Mouse (Mus musculus): ENCODE measurements around the gene Slc9a8. TPM values are rescaled to one million over a fixed set of nuclear protein-coding genes. Genes with fewer than 3 reads are reported as not detected.

Gene Slc9a8
- total RNA-seq, 1 experiment from 2014 or later = 19.3 TPM

GRCm38 (mm10) chr2:167476200-167476688, 54.7 kb downstream of the Slc9a8 start:
- peak; percentile 46 for ATAC-seq (replicated peaks; ENCODE audit: low read depth, poor library complexity, severe bottlenecking)

DNA sequence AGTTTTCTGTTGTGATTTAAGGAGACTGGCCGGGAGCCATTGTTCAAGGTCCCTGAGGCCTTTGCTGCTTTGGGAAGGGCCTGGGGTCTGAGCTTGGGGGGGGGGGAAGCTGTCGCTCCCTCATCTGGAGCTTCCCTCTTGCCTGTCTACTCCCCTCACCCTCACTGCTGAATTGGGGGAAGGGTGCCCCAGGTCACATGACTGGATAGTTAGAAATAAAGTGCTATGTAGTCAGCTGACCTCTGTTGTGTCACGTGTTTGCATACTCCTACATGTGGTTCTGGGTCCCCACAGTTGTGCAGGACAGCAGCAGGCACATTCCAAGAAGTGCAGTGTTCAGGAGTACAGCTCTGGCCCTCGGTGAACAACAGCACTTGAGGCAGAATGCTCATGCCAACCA, 55.2 kb downstream of the Slc9a8 start:
- ATAC-seq (replicated peaks; ENCODE audit: low read depth, poor library complexity, severe bottlenecking) = no peak

DNA sequence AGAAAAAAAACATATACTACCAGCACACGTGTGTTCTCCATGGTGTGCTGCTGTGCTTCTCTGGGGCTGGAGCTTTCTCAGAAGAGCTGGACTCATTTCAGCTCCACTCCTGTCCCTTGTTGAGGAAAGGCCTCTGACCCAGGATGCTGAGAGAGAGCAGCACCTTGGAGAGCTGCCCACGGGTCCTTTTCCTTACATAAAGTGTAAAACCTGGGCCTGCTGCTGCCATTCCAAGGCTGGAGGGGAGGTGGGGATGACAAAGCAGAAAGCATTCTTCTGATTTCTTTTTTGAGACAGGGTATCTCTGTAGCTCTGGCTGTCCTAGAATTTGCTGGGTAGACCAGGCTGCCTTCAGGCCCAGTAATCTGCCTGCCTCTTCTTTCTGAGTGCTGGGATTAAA, 56.6 kb downstream of the Slc9a8 start:
- no peak for ATAC-seq (replicated peaks; ENCODE audit: low read depth, poor library complexity, severe bottlenecking)

DNA sequence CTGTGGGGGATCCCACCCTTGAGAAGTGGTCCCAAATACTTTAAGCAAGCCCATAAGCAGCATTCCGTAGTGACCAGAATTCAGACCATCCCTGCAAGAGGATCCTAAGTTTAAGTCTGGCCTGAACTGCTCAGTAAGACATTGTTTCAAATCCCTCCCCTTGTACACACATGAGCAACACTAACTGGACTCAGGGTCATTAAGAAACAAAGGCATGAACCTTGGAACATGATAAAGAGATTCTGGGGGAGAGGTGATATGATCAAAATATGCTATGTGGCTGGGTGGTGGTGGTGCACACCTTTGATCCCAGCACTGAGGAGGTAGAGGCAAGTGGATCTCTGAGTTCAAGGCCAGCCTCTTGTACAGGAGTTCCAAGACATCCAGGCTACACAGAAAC, 58.0 kb downstream of the Slc9a8 start:
- ATAC-seq (replicated peaks; ENCODE audit: low read depth, poor library complexity, severe bottlenecking) = no peak

GRCm38 (mm10) chr2:167482681-167483080, 61.2 kb downstream of the Slc9a8 start:
- no peak for ATAC-seq (replicated peaks; ENCODE audit: low read depth, poor library complexity, severe bottlenecking)

DNA sequence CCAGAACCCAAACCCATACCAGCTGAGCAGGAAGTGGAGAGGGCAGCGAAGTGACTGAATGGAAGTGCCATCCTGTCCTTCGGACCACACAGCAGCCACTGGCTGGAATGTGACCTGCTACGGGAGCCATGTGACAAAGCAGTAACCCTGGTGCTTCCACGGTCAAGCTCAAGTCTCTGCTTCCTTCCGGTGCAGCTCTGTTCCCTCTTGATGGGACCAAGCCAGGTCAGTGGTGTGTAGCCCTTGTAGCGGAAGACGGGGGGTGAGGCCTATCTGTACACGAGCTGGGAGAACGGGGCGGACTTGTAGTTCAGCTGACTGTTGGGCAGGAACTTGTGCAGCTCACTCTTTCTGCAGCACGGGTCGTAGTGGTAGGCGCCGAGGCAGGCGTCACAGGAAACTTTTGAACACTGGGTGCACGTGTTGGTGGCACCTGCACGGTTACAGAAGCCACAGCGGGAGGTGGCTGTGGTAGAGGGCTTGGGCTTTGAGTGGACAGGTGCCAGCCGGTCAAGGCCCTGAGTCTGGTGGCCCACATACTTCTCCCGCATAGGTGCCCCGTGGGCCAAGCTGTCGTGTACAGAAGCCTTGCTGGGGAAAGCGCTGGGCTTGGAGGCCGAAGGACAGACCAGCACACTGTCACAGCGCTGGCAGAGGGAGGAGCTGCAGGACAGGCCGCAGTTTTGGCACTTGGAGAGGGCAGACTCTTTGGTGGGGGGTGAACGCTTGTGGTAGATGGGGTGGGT, 61.7 kb downstream of the Slc9a8 start:
- no peak for ATAC-seq (replicated peaks; ENCODE audit: low read depth, poor library complexity, severe bottlenecking)

DNA sequence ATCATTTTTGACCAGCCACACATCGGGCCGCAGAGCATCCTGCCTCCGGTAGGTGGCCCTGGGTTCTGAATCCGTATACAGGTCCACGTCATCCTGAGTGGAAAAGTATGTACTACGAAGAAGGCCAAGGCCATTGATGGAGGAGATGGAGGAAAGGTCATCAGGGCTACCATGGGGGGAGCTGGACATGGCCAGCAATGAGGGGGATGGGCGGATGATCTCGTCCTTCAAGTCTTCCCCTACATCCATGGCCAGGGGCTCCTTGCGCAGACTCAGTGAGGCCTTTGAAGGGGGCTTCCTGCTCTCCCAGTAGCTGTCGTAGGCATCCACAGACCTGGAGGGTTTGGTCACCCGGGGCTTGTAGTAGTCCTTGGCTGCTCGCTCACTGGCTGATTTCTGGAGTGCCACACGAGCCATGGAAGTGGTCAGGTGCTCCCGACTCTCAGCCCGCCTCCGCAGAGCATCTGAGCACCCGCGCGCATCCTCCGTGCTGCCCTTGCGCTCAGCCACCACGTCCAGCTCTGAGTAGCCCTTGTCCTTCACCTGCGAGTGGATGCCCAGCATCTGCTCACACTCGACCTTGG, 62.4 kb downstream of the Slc9a8 start:
- no peak for ATAC-seq (replicated peaks; ENCODE audit: low read depth, poor library complexity, severe bottlenecking)

DNA sequence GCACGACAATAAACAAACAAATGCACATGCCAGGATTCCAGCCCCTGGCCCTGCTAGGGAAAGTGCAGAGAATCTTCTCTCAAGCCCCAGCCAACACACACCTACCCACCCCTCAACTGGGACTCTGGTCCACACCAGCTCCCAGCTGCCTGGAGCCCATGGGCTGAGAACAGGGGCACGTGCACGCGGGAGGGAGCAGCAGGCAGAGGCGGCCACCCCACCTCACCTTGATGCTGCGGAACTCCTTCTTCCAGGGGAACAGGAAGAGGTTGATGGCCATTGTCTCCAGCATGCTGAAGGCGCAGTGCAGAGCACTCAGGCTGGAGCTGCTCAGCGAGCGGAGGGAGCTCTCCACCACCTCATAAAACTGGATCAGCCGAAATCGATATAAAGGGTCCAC, 63.4 kb downstream of the Slc9a8 start:
- no peak for ATAC-seq (replicated peaks; ENCODE audit: low read depth, poor library complexity, severe bottlenecking)

DNA sequence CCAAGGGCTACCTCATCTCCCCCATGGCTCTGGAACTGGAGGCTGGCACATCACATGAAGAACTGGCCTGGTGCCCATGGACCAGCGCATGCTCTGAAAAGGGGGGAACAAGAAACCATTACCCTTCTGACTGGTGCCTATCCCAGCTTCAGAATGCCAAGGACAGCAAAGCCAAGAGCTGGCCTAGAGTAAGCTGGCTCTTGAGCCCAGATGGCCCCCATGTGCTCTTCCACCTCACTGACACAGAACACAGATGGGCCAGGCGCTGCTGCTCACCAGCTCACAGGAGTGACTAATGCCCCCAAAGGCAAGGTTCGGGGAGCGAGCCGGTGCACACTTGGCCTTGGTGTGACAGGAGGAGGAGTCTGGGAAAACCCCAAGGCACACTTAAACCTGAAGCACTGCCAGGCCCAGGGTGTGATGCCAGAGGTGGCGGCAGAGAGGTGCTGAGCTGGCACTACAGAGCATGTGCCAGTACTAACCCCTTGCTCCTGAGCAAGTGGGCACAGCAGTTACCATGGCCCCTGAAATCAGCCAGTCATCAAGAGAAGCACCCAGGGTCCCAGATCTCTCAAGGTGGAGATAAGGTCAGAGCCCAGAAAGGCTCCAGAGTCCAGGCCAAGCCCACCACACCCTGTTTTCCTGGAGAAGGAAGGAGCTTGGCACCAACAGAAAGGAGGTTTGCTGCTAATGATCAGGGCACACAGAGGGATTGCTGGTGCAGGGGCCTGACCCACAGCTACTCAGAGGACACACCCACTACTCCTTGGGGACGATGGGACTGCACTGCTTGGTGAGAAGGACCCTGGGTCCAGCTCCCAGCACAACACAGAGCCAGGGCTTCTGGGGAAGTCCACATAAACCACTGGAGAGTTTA, 64.2 kb downstream of the Slc9a8 start:
- ATAC-seq (replicated peaks; ENCODE audit: low read depth, poor library complexity, severe bottlenecking) = no peak

GRCm38 (mm10) chr2:167486573-167486972, 65.1 kb downstream of the Slc9a8 start:
- no peak for ATAC-seq (replicated peaks; ENCODE audit: low read depth, poor library complexity, severe bottlenecking)

GRCm38 (mm10) chr2:167487551-167487950, 66.0 kb downstream of the Slc9a8 start:
- no peak for ATAC-seq (replicated peaks; ENCODE audit: low read depth, poor library complexity, severe bottlenecking)

GRCm38 (mm10) chr2:167487994-167488393, 66.5 kb downstream of the Slc9a8 start:
- no peak for ATAC-seq (replicated peaks; ENCODE audit: low read depth, poor library complexity, severe bottlenecking)

DNA sequence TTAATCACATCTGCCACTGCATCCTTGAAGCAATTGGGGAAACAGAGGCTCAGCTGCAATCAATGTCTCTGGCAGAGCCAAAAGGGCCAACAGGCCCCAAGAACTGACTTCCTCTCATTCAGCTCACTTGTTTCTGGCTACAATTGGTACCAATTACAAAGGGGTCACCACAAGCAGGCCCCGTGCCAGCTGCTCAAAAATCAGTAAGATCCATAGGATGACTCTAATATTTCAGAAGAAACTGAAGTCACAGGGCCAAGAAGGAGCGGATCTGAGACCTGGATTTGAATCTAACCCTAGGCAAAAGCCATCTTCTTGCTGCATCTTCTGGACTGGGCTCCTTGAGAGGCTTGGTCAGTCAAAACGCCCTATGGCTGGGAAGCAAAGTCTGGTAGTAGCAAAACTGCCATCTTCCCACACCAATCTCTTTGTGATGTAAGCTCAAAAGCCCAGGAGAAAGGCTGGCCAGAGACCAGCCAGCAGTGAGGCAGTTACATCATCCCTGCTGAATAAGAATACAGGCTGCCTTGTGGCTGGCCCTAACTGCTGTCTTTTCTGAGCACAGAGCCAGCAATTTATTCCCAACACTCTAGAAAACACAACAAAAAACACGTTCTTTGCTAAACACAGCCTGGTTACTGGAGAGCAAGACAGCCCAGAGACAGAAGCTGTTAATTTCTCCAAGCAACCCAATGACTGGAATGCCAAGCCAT, 69.5 kb downstream of the Slc9a8 start:
- ATAC-seq (replicated peaks; ENCODE audit: low read depth, poor library complexity, severe bottlenecking) = no peak

GRCm38 (mm10) chr2:167491757-167492708, 70.5 kb downstream of the Slc9a8 start, which contains the start of gene Rnf114:
Gene Rnf114 (plus strand): TSS chr2:167492645.
- ATAC-seq (replicated peaks; ENCODE audit: low read depth, poor library complexity, severe bottlenecking) = peak; percentile 37

GRCm38 (mm10) chr2:167492713-167493636, 71.5 kb downstream of the Slc9a8 start, which contains the start of gene Spata2:
Gene Spata2 (minus strand): TSS chr2:167492887.
- ATAC-seq (replicated peaks; ENCODE audit: low read depth, poor library complexity, severe bottlenecking) = peak; percentile 80

DNA sequence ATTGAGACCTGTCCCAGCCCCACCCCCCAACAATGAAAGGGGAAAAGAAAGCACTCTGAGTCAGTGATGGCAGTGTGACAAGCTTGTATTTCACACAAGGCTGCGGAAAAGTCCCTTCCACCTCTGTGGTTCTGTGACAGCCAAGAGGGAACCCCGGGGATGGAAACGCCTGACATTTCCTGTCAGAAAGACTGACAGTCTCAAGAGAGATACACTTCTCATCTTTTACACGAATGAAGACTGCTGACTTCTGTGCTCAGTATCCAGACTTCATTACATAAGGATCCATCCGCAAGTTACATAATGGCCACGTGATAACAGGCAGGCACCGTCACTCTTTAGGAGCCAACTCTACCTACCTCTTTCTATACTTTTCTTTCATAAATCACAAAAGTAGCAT, 74.9 kb downstream of the Slc9a8 start:
- ATAC-seq (replicated peaks; ENCODE audit: low read depth, poor library complexity, severe bottlenecking) = no peak

DNA sequence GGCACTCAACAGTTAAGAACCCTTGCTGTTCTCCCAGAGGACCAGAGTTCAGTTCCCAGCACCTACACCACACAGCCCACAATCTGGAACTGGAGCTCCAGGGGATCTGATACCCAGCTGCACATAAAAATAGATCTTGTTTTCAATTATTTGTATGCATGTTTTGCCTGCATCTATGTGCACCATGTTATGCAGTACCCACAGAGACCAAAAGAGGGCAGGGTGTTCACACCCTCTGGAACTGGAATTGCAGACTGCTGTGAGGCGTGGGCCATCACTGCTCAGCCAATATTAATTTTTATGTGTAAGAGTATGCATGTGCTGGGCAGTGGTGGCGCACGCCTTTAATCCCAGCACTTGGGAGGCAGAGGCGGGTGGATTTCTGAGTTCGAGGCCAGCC, 75.8 kb downstream of the Slc9a8 start:
- ATAC-seq (replicated peaks; ENCODE audit: low read depth, poor library complexity, severe bottlenecking) = peak; percentile 67
